ENCODE assay signal across 19 mouse cellular contexts in the genomic region with DNA sequence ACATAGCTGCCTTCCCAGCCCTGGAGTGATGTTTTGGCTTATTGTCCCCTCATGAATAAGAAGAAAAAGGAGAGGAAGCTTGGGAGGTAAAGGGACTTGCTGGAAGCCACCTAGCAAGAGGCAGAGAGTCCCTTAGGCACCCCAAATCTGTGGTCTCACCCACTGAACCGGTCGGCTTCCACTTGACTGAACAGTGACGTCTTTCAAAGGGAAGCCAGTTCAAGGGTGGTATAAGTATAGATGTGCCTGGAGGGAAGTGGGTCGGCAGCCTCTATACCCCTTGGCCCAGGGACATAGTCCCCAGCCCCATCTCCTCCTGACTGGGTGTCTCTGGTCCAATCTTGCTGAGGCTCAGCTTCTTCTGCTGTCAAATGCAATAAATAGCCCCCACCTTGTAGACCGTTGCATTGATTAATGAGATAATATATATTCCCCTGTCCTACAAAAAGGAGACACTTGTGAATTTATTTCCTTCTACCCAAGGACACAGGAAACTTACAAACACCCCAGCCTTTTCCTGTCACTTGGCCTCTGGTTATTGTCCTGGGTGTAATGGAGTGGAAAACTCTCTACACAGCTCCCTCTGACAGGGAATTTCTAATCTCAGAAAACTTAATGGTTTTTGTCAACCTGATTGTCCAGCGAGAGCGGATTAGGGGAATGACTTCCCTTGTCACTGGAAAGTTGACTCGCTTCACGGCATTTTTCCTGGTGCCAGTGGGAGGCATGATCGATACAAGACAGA. TPM values are rescaled to one million over a fixed set of nuclear protein-coding genes. Genes with fewer than 3 reads are reported as not detected.
DNase-seq lines count a peak whose midpoint lies in the region; ATAC-seq lines count a peak whose summit lies in the region.
"Had no signal": no experiment of that assay in that cellular context is flagged by ENCODE, and none has a peak within 500 bp of the region (broad histone marks: within the 10 kb centered on the region; RNA-seq: fewer than 3 reads in every experiment).

No protein-coding gene starts in this region.

- DNase-seq in heart, postnatal 4 days: no peak
- DNase-seq in retina, embryonic 14.5 days (ENCODE audit: low spot score): peak; percentile 53
- no peak for DNase-seq in retina, postnatal 1 day
- no peak for DNase-seq in cerebellum, adult 9-10 months
- DNase-seq in adrenal gland, postnatal 4 days (ENCODE audit: low spot score in 2 of 2): no peak
- DNase-seq: adrenal gland, postnatal 25 days; cerebellum, adult 11-12 months; cerebellum, postnatal 36 days; gastrocnemius, adult 2 months; heart, postnatal 36 days; right cerebral cortex, postnatal 14 days had no signal

- H3K36me3 ChIP-seq in heart, embryonic 14.5 days (ENCODE audit: control insufficient read depth, insufficient read depth, low read length): no peaks in the 10 kb centered on the region
- no peaks in the 10 kb centered on the region for H3K36me3 ChIP-seq in kidney, embryonic 16.5 days (ENCODE audit: insufficient read depth, low read length)
- H3K36me3 ChIP-seq: embryonic facial prominence, embryonic 10.5 days; heart, embryonic 13.5 days; hindbrain, embryonic 15.5 days; intestine, embryonic 15.5 days; limb, embryonic 15.5 days; midbrain, embryonic 12.5 days had no signal

- no peak overlapping the region for H3K27ac ChIP-seq in heart, embryonic 14.5 days (replicated peaks in 1 of 2; ENCODE audit: control insufficient read depth in 1 of 2, insufficient read depth in 1 of 2, low read depth in 2 of 2, low read length in 2 of 2)
- peak overlapping the region; percentile 45; the same call in 1 of the 2 replicates for H3K27ac ChIP-seq in kidney, embryonic 16.5 days (ENCODE audit: low read length)
- H3K27ac ChIP-seq: embryonic facial prominence, embryonic 10.5 days; gastrocnemius, adult 2 months; heart, embryonic 13.5 days; hindbrain, embryonic 15.5 days; intestine, embryonic 15.5 days; limb, embryonic 15.5 days; midbrain, embryonic 12.5 days had no signal

- no peak overlapping the region for H3K9ac ChIP-seq in heart, embryonic 14.5 days (ENCODE audit: low read length)
- no peak overlapping the region for H3K9ac ChIP-seq in kidney, embryonic 16.5 days (replicated peaks; ENCODE audit: low read length)
- H3K9ac ChIP-seq: heart, embryonic 13.5 days; hindbrain, embryonic 15.5 days; intestine, embryonic 15.5 days; limb, embryonic 15.5 days; midbrain, embryonic 12.5 days had no signal

- H3K27me3 ChIP-seq in heart, embryonic 14.5 days (ENCODE audit: control insufficient read depth, insufficient read depth, low read length): no peaks in the 10 kb centered on the region
- no peaks in the 10 kb centered on the region for H3K27me3 ChIP-seq in kidney, embryonic 16.5 days (ENCODE audit: insufficient read depth, low read length)
- H3K27me3 ChIP-seq: hindbrain, embryonic 15.5 days; intestine, embryonic 15.5 days; limb, embryonic 15.5 days; midbrain, embryonic 12.5 days had no signal

- H3K4me1 ChIP-seq in heart, embryonic 14.5 days (ENCODE audit: control insufficient read depth in 2 of 2, insufficient read depth in 2 of 2, low read length in 2 of 2): peaks cover 2 to 5% of the 10 kb centered on the region in 2 experiments; a peak in 2 of 4 replicates
- H3K4me1 ChIP-seq in kidney, embryonic 16.5 days (ENCODE audit: insufficient read depth, low read length): peaks cover 14% of the 10 kb centered on the region
- H3K4me1 ChIP-seq: intestine, embryonic 15.5 days; midbrain, embryonic 12.5 days had no signal

- 0 out of 2 replicates have a peak overlapping the region, but pooled peaks have one; percentile 1 for H3K4me2 ChIP-seq in heart, embryonic 14.5 days (ENCODE audit: low read length)
- no peak overlapping the region; the same call in 1 of the 2 replicates for H3K4me2 ChIP-seq in kidney, embryonic 16.5 days (replicated peaks; ENCODE audit: low read depth, low read length)
- H3K4me2 ChIP-seq: heart, embryonic 13.5 days; hindbrain, embryonic 15.5 days; intestine, embryonic 15.5 days; limb, embryonic 15.5 days; midbrain, embryonic 12.5 days had no signal

- H3K4me3 ChIP-seq in heart, embryonic 14.5 days (ENCODE audit: control insufficient read depth in 1 of 2, insufficient read depth in 1 of 2, low read depth in 1 of 2, low read length in 2 of 2): no peak overlapping the region
- H3K4me3 ChIP-seq in kidney, embryonic 16.5 days (ENCODE audit: low read length): no peak overlapping the region
- H3K4me3 ChIP-seq: embryonic facial prominence, embryonic 10.5 days; gastrocnemius, adult 2 months; heart, embryonic 13.5 days; hindbrain, embryonic 15.5 days; intestine, embryonic 15.5 days; limb, embryonic 15.5 days; midbrain, embryonic 12.5 days had no signal

- no peaks in the 10 kb centered on the region for H3K9me3 ChIP-seq in heart, embryonic 14.5 days (ENCODE audit: control insufficient read depth, low read length)
- no peaks in the 10 kb centered on the region for H3K9me3 ChIP-seq in kidney, embryonic 16.5 days (ENCODE audit: low read length)
- H3K9me3 ChIP-seq: embryonic facial prominence, embryonic 10.5 days; heart, embryonic 13.5 days; hindbrain, embryonic 15.5 days; intestine, embryonic 15.5 days; limb, embryonic 15.5 days; midbrain, embryonic 12.5 days had no signal

- ATAC-seq in heart, embryonic 14.5 days (ENCODE audit: insufficient number of reproducible peaks, insufficient read depth, low FRiP score, low read depth): no peak
- no peak for ATAC-seq in kidney, embryonic 16.5 days (ENCODE audit: low FRiP score, low TSS enrichment)
- ATAC-seq: intestine, embryonic 15.5 days had no signal

- WGBS in heart, embryonic 14.5 days: 48% methylated on average over 10 of the region's 10 CpGs
- WGBS in kidney, embryonic 16.5 days: 31% methylated on average over 10 of the region's 10 CpGs

RNA-seq across cellular contexts. Expression of a gene that starts 21.9 kb away (rescaled TPM):
- 21.9 and 23.7 TPM in 2 replicates for polyA plus RNA-seq in heart, embryonic 14.5 days (2014; fragmentation: Nextera tagmentation; extraction: Ambion mirVana)
- total RNA-seq in heart, postnatal 4 days (2021): 10 to 100 TPM; 25.0 to 25.4 TPM
- 33.1 and 34.9 TPM in 2 replicates for polyA plus RNA-seq in kidney, embryonic 16.5 days (2015; fragmentation: Nextera tagmentation; extraction: Ambion mirVana)
- total RNA-seq in adrenal gland, postnatal 4 days (2021): 10 to 100 TPM; 40.0 to 41.3 TPM
